In the genomic region with DNA sequence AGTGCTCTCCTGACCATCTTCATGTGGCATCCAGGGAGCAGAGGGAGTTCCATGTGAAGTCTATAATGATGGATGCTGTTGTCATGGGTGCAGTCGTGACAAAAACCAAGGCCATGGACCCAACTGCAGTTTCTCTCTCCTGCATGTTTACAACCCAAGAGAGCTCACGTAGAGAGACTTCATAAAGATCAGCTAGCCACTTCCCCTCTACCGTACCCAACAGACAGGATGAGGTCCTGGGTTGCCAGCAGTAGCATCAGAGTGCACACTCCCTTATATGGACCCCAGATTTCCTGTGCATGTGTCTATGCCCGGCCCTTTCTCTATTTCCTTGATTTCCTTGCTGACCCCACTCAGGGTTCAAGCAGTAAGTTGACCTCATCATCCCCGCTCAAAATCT, we compare ENCODE assay signal across 17 mouse cellular contexts. TPM values are rescaled to one million over a fixed set of nuclear protein-coding genes. Genes with fewer than 3 reads are reported as not detected.
DNase-seq lines count a peak whose midpoint lies in the region; ATAC-seq lines count a peak whose summit lies in the region.
"Had no signal": no experiment of that assay in that cellular context is flagged by ENCODE, and none has a peak within 500 bp of the region (broad histone marks: within the 10 kb centered on the region; RNA-seq: fewer than 3 reads in every experiment).

No protein-coding gene starts in this region.

- H3K9me3 ChIP-seq in forebrain, embryonic 13.5 days (replicated peaks): no peaks in the 10 kb centered on the region
- no peaks in the 10 kb centered on the region for H3K9me3 ChIP-seq in forebrain, embryonic 12.5 days
- H3K9me3 ChIP-seq: heart, embryonic 12.5 days; limb, embryonic 13.5 days; megakaryocyte, embryonic 14.5 days had no signal

- no peak overlapping the region for H3K27ac ChIP-seq in forebrain, embryonic 13.5 days
- no peak overlapping the region for H3K27ac ChIP-seq in forebrain, embryonic 12.5 days
- H3K27ac ChIP-seq: kidney, postnatal 0 days; limb, embryonic 13.5 days had no signal

- no peaks in the 10 kb centered on the region for H3K36me3 ChIP-seq in forebrain, embryonic 13.5 days (ENCODE audit: poor library complexity, severe bottlenecking)
- H3K36me3 ChIP-seq in forebrain, embryonic 12.5 days (replicated peaks): no peaks in the 10 kb centered on the region
- no peaks in the 10 kb centered on the region for H3K36me3 ChIP-seq in splenic B cell, adult 2 months (ENCODE audit: control insufficient read depth, insufficient read depth, low read length, poor library complexity, severe bottlenecking)
- H3K36me3 ChIP-seq: heart, embryonic 12.5 days; limb, embryonic 13.5 days had no signal

- peak; percentile 50 for DNase-seq in A20 (ENCODE audit: low read depth, low spot score)
- peak; percentile 61 for DNase-seq in splenic B cell, adult 2 months (ENCODE audit: low read depth, low spot score)
- DNase-seq in adrenal gland, postnatal 25 days: no peak
- no peak for DNase-seq in left cerebral cortex, adult 8-10 months (ENCODE audit: low spot score in 2 of 2)
- DNase-seq in testis, postnatal 14 days (ENCODE audit: low spot score): no peak
- DNase-seq: gastrocnemius, postnatal 10 days had no signal

- ATAC-seq in forebrain, embryonic 13.5 days: no peak
- ATAC-seq in forebrain, embryonic 12.5 days (ENCODE audit: low FRiP score): no peak
- 0 out of 2 replicates have a peak, but pooled peaks have one; percentile 24 for ATAC-seq in common myeloid progenitor, adult 5-6 weeks (replicated peaks; ENCODE audit: low read depth, poor library complexity, severe bottlenecking)
- ATAC-seq: intestine, embryonic 16.5 days had no signal

- 0 out of 2 replicates have a peak overlapping the region, but pooled peaks have one; percentile 21 for H3K9ac ChIP-seq in forebrain, embryonic 13.5 days
- no peak overlapping the region for H3K9ac ChIP-seq in forebrain, embryonic 12.5 days
- H3K9ac ChIP-seq: heart, embryonic 12.5 days; limb, embryonic 13.5 days had no signal

- peaks cover 22% of the 10 kb centered on the region for H3K27me3 ChIP-seq in forebrain, embryonic 13.5 days
- H3K27me3 ChIP-seq in forebrain, embryonic 12.5 days: peaks cover 52% of the 10 kb centered on the region
- H3K27me3 ChIP-seq in splenic B cell, adult 2 months (ENCODE audit: control insufficient read depth, insufficient read depth, low read length, poor library complexity, severe bottlenecking): no peaks in the 10 kb centered on the region

- no peak overlapping the region for H3K4me3 ChIP-seq in forebrain, embryonic 13.5 days
- no peak overlapping the region for H3K4me3 ChIP-seq in forebrain, embryonic 12.5 days (replicated peaks)
- H3K4me3 ChIP-seq: heart, embryonic 12.5 days; limb, embryonic 13.5 days; megakaryocyte, embryonic 14.5 days had no signal

- 69% methylated on average over 5 of the region's 5 CpGs for WGBS in forebrain, embryonic 13.5 days
- WGBS in forebrain, embryonic 12.5 days: 61% methylated on average over 5 of the region's 5 CpGs

- H3K4me2 ChIP-seq in forebrain, embryonic 13.5 days: no peak overlapping the region
- H3K4me2 ChIP-seq in forebrain, embryonic 12.5 days: no peak overlapping the region
- H3K4me2 ChIP-seq: heart, embryonic 12.5 days; limb, embryonic 13.5 days had no signal

- H3K4me1 ChIP-seq in forebrain, embryonic 13.5 days: 0 out of 2 replicates have a peak, but pooled peaks cover 5% of the 10 kb centered on the region
- H3K4me1 ChIP-seq in forebrain, embryonic 12.5 days: no peaks in the 10 kb centered on the region; the same call in none of the 2 replicates

RNA-seq across cellular contexts. Expression of gene Kcnc1, which starts 4.6 kb away (rescaled TPM):
- polyA plus RNA-seq in forebrain, embryonic 13.5 days (2015; fragmentation: Nextera tagmentation; extraction: Ambion mirVana): 3.6 and 6.9 TPM in 2 replicates
- polyA plus RNA-seq in forebrain, embryonic 12.5 days (2016; fragmentation: Nextera tagmentation; extraction: Ambion mirVana): 4.8 and 4.9 TPM in 2 replicates
- 1.1 and 1.2 TPM in 2 replicates for total RNA-seq in common myeloid progenitor, adult 5-6 weeks (2017)
- total RNA-seq in adrenal gland, postnatal 25 days (2021): 0.33 TPM in 2 replicates
- total RNA-seq in left cerebral cortex, adult 8-10 months (2022): 100 to 1,000 TPM; 134 to 153 (median 136) TPM
- total RNA-seq: MEL had no signal

RNA-seq across cellular contexts. Expression of gene Myod1, which starts 15.4 kb away (rescaled TPM):
- not detected in 2 replicates for polyA plus RNA-seq in forebrain, embryonic 13.5 days (2015; fragmentation: Nextera tagmentation; extraction: Ambion mirVana)
- polyA plus RNA-seq in forebrain, embryonic 12.5 days (2016; fragmentation: Nextera tagmentation; extraction: Ambion mirVana): 0.33 TPM in 1 of 2 replicates, not detected in the other
- total RNA-seq in common myeloid progenitor, adult 5-6 weeks (2017): not detected in 2 replicates
- total RNA-seq in adrenal gland, postnatal 25 days (2021): not detected in 2 replicates
- under 1 TPM in 2 of 4 experiments, not detected in 2; 0.19 to 0.23 TPM for total RNA-seq in left cerebral cortex, adult 8-10 months (2022)
- total RNA-seq: hematopoietic stem cell, adult 5-6 weeks; MEL had no signal
- polyA plus RNA-seq: kidney, postnatal 0 days; small intestine, adult 2 months had no signal

Comparison
In these comparisons a context has a peak if more than half of its experiments do, and no peak if none do; other contexts are left out.
1. DNase-seq: peak in A20 (single experiment) and splenic B cell, adult 2 months (single experiment); none in adrenal gland, postnatal 25 days (single experiment), left cerebral cortex, adult 8-10 months (0 of 2) and testis, postnatal 14 days (single experiment).
2. RNA of gene Kcnc1, which starts 4.6 kb away (total RNA-seq): 134 to 153 TPM in left cerebral cortex, adult 8-10 months; 1.1 to 1.2 TPM in common myeloid progenitor, adult 5-6 weeks and 0.33 TPM in adrenal gland, postnatal 25 days; every median in the first group is over 10 times any median in the second.